Mouse (Mus musculus) lung, postnatal 4 days (tissue): ENCODE data around the gene Cybc1.

Source experiments
- DNase-seq, 2 experiments: peaks; one replicate each; pipeline ENCODE4 v3.0.0; 2021

Cybc1 gene

GRCm38 (mm10) chr11:121229018-121229439 lies at the start of gene Cybc1:
TSS of gene Cybc1 (minus strand) at chr11:121229322.
- peak; percentile 79 to 82 for DNase-seq

DNA sequence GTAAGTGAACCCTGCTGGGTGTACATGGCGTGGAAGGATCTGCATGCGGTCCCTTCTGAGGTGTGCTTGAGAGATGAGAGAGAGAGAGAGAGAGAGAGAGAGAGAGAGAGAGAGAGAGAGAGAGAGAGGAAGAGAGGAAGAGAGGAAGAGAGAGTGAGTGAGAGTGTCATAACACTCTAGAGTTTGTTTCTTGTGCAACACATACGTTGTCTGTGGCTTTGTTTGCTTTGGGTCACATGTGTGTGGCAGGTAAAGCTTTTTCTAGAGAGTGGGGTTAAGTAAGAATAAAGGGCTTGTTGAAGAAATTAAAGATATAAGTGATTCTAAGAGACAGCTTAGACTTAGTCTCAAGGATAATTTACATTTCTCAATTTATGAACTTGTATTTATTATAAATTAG lies 48.9 kb upstream of the Cybc1 start:
- no peak for DNase-seq

DNA sequence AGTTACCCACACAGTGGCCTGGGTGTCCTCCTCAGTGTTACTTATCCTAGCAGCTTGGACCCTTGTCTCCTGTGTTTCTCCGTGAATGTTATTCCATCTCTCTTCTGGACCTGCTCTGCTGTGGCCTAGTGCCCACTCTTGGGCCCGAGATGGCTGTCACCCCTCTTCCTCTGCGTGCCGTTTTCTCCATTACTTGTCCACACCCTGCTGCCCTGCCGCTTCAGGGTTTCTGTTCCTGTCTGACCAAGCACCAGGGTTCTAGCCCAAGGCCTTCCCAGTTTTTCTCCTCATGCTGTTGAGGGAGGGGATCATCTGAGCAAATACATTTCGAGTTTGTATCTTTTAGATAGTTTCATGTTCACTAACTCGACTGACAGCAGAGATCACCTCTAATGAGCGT lies 48.4 kb upstream of the Cybc1 start:
- no peak for DNase-seq

- DNase-seq: no peak
Measured at GRCm38 (mm10) chr11:121261074-121261473, 32.0 kb upstream of the Cybc1 start.

- DNase-seq: peak; percentile 50 to 55
Measured at GRCm38 (mm10) chr11:121260211-121260906, 31.2 kb upstream of the Cybc1 start.

- peak; percentile 94 to 97 for DNase-seq
Measured at GRCm38 (mm10) chr11:121259160-121260100, 30.3 kb upstream of the Cybc1 start, which contains the start of gene Foxk2. TSS of gene Foxk2 (plus strand) at chr11:121259990.

GRCm38 (mm10) chr11:121250196-121250595 lies 21.1 kb upstream of the Cybc1 start:
- no peak for DNase-seq

DNA sequence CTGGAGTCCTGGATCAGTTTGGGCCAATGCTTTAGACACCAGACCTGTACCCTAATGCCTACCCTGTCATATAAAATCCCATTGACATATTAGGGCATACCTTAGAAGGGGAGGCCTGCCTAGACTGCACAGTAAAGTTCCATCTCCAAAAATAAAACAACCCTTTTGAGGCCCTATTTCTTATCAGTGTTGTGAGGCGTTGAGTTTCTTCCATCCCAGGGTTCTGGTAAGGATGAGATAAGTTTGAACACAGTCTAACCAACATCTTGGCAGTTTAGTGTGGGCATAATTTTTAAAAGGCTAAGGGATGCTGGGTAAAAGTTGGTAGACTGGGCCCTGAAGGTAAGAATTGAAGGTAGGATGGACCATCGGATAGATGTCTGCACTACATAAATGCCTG lies 10.5 kb upstream of the Cybc1 start:
- no peak for DNase-seq

GRCm38 (mm10) chr11:121237345-121238128 lies 8.4 kb upstream of the Cybc1 start:
- peak in 1 of 2 experiments; percentile 49 for DNase-seq

GRCm38 (mm10) chr11:121236564-121237344 lies 7.6 kb upstream of the Cybc1 start, which contains the start of gene Narf:
TSS of gene Narf (plus strand) at chr11:121237253.
- DNase-seq: peak; percentile 99 to 100

DNA sequence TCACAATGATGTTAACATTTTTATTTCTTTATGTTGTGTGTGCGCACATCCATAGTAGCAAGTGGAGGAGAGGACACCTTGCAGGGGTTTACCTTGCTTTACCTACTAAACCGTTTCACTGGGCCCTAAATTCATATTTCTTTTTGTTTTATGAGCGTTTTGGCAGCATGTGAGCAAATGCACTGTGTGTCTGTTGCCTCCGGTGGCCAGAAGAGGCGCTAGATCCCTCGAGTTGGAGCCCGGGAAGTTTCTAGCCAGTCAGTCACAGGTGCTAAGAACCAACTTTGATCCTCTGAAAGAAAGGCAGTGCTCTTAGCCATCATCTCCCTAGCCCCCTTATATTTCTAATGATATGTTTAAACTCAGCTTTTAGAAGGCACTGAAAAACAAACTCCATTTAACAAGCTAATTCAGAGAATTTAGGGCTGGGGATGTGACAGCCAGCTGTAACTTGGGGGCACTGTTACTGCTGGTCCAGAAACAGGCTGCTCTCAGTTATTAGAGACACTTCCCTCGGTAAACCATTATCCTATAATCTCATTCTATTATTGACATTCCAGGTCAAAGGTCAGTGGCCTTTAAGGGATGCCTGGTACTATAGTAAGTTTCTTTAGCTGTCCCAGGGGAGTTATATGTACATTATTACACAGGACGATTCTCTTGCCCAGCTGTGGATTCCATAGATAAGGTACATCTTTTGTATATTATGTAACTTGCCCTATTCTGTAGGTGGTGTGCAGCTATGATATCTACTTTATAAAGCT lies 6.5 kb upstream of the Cybc1 start:
- peak in 1 of 2 experiments; percentile 58 for DNase-seq

GRCm38 (mm10) chr11:121232706-121233105 lies 3.6 kb upstream of the Cybc1 start:
- DNase-seq: no peak

GRCm38 (mm10) chr11:121231628-121232291 lies 2.6 kb upstream of the Cybc1 start:
- no peak for DNase-seq

GRCm38 (mm10) chr11:121231191-121231590 lies 2.1 kb upstream of the Cybc1 start:
- no peak for DNase-seq

GRCm38 (mm10) chr11:121228129-121229017 lies 749 bp downstream of the Cybc1 start:
- peak in 1 of 2 experiments; percentile 12 for DNase-seq

DNA sequence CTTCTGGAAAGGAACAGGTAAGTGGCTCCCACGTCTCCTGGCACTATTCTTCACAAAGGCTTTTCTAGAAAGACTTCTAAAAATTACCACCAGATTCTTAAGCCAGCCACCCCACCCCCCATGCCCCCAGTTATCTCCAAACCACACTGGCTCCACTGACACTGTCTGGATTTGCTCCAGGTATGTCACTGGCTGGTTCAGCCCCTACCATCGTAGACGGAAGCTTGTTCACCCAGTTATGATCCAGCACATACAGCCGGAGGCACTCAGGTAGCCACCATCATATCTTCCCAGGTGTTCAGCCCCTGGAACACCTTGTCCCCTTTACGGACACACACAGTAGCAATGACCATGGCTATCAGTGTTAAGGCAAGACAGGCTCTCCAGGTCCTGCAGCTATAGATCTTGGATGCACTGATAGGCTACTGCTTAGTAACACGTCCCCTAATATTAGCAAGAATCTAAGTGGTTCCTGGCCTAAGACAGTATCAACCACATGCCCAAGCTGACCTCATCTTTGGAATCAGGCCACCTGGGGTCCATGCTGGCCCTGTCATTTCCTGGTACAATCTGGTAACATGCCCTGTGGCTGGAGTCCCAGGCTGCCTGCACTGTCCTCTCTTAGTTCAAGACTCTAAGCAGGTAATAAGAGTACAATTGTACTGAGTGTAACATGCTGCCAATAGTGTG lies 7.7 kb downstream of the Cybc1 start:
- DNase-seq: no peak

- DNase-seq: no peak
Measured at GRCm38 (mm10) chr11:121220771-121221170, 8.4 kb downstream of the Cybc1 start.

DNA sequence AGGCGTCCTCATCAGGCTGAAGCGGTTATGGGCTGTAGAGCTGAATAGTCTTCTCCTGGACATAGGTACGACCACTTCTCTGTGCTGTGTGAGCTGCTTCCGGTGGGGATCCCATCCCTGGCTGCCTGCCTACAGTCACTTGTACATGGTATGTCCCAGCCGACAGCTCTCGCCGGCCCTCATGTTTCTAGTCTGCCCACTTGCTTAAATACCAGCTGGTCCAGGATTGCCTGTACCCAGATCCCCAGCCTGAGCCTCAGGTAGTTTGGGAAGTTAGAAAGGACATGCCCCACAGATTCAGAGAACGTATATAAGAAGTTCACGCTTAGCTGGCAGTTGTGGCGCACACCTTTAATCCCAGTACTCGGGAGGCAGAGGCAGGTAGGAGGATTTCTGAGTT lies 9.3 kb downstream of the Cybc1 start:
- no peak for DNase-seq

DNA sequence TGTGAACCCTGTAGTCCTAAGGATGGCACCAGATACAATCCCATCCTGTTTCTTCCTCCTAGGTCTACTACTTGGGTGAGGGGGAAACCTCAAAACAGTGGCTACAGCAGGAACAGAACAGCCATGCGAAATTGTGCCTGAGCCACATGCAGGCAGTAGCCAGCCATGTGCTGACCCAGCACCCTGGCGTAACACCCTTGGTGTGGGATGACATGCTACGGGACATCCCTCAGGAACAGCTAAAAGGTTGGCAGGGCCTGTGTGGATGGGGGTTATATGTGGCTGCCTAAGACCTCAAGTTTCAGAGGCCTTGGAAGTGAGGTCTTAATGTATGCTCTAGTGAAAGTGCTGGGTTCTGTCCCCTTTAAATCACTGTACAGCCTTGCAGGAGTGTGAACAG lies 12.3 kb downstream of the Cybc1 start:
- no peak for DNase-seq
